Mouse (Mus musculus): ENCODE measurements around the gene Upf3b. TPM values are rescaled to one million over a fixed set of nuclear protein-coding genes. Genes with fewer than 3 reads are reported as not detected.
"Not testable (repeated sequence)": the region's sequence is repeated elsewhere in the genome, so short reads cannot be mapped to it uniquely, and the experiment has no call there.

The Upf3b gene
- 13.9 and 14.1 TPM in 2 replicates for polyA plus RNA-seq (2015; fragmentation: Nextera tagmentation; extraction: Ambion mirVana)

DNA sequence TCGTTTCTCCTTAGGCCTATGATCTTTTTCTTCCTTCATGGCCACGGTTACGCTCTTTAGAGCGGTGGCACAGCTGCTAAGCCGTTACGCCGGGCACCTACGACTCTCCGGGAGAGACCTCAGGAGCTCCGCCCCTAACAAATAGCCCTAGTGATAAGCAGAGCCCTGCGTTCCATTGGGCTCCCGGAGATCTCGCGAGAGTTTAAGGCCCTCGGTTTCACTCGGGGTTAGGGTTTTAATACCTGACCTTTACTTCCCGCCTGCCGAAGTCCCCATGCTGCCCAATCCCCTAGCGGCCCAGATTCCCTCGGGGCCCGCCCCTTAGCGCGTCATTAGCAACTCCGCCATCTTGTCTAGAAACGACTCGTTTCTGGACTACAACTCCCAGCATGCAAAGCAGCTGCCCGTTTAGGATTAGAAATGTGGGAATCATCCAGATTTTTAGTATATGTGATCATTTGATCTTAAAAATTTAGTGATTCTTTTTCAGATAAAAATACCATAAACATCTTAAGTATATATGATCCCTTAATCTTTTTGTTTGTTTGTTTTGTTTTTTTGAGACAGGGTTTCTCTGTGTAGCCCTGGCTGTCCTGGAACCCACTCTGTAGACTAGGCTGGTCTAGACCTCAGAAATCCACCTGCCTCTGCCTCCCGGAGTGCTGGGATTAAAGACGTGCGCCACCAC lies at the start of gene Upf3b:
Gene Upf3b (minus strand): TSS at position 130 of the 688 bp plus-strand sequence.
- peak; percentile 97 for ATAC-seq (replicated peaks; ENCODE audit: insufficient number of reproducible peaks, insufficient read depth, low FRiP score, low read depth)
- Histone ChIP-seq H3K9me3 (replicated peaks) (no peaks in the 10 kb centered on the region), H3K27me3 (no peaks in the 10 kb centered on the region), H3K4me3 (peak within 1 kb of the TSS; percentile 68), H3K9ac (peak within 1 kb of the TSS; percentile 65), H3K4me2 (peak within 1 kb of the TSS; percentile 72), H3K36me3 (no peaks in the 10 kb centered on the region; the same call in 1 of the 2 replicates), H3K27ac (peak within 1 kb of the TSS; percentile 93), H3K4me1 (replicated peaks) (no peaks in the 10 kb centered on the region)
- 8% methylated on average over 30 of the region's 30 CpGs for WGBS

DNA sequence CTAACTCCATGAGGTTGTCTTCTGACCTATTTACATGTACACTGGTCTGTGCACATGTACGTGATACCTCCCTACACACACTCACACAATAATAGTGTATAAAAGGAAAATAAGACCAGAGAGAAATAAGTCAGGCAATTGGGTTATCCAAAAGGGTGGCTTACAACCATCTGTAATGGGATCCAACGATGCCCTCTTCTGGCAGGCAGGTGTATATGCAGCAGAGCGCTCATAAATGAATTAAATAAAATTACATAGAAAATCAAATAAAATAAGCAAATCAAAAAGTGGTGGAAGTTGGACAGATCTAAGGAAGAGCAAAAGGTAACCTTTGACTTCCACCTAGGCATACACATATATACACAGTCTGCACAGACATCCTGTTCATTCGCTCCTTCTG lies 47.7 kb upstream of the Upf3b start:
- H3K36me3 ChIP-seq = no peaks in the 10 kb centered on the region
- H3K4me2 ChIP-seq = no peak overlapping the region
- no peak overlapping the region for H3K9ac ChIP-seq
- H3K4me1 ChIP-seq (replicated peaks) = no peaks in the 10 kb centered on the region
- no peaks in the 10 kb centered on the region for H3K27me3 ChIP-seq
- no peak overlapping the region for H3K4me3 ChIP-seq
- ATAC-seq (replicated peaks; ENCODE audit: insufficient number of reproducible peaks, insufficient read depth, low FRiP score, low read depth) = no peak
- H3K9me3 ChIP-seq (replicated peaks) = no peaks in the 10 kb centered on the region
- H3K27ac ChIP-seq = no peak overlapping the region
- WGBS = 53% methylated on average over 4 of the region's 4 CpGs

DNA sequence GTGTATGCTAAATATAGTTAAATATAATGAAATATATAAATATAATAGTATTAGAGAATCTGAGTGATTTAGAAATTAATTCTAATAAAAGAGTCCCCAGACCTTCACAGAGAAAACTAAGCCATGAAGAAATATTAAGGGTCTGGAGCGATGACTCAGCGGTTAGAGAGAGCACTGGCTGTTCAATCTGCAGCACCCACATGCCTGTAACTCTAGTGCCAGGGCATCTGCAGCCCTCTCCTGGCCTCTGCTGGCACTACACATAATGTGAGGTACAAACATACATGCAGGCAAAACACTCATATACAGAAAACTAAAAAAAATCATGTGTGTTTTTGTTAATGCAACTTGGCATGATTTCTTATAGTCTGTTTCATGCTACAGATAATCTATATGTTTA lies 34.8 kb upstream of the Upf3b start:
- Histone ChIP-seq H3K4me1 (replicated peaks) (no peaks in the 10 kb centered on the region), H3K27ac (no peak overlapping the region), H3K4me2 (no peak overlapping the region), H3K4me3 (no peak overlapping the region), H3K9ac (no peak overlapping the region), H3K9me3 (replicated peaks) (no peaks in the 10 kb centered on the region), H3K27me3 (no peaks in the 10 kb centered on the region), H3K36me3 (peaks cover 11% of the 10 kb centered on the region)
- 98% methylated on average over 2 of the region's 2 CpGs for WGBS
- no peak for ATAC-seq (replicated peaks; ENCODE audit: insufficient number of reproducible peaks, insufficient read depth, low FRiP score, low read depth)

DNA sequence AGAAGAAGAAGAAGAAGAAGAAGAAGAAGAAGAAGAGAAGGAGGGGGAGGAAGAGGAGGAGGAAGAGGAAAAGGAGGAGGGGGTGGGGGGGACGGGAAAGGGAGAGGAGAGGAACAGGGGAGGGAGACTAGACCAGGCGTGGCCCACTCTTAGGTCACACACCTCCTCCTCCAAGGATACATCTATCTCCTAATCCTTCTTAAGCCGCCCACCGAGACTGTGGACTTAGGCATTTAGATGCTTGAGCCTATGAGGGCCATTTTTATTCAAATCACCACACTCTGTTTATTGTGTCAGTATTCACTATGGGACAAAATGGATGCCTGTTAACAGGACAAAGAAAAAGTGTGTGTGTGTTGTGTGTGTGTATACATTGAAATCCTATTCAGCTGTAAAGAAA lies 34.4 kb upstream of the Upf3b start:
- H3K27me3 ChIP-seq; H3K4me2 ChIP-seq; H3K4me3 ChIP-seq; H3K4me1 ChIP-seq (replicated peaks); H3K9ac ChIP-seq; ATAC-seq (replicated peaks; ENCODE audit: insufficient number of reproducible peaks, insufficient read depth, low FRiP score, low read depth); H3K9me3 ChIP-seq (replicated peaks); H3K27ac ChIP-seq: not testable (repeated sequence)
- H3K36me3 ChIP-seq = peaks cover 11% of the 10 kb centered on the region
- 70% methylated on average over 2 of the region's 4 CpGs for WGBS

DNA sequence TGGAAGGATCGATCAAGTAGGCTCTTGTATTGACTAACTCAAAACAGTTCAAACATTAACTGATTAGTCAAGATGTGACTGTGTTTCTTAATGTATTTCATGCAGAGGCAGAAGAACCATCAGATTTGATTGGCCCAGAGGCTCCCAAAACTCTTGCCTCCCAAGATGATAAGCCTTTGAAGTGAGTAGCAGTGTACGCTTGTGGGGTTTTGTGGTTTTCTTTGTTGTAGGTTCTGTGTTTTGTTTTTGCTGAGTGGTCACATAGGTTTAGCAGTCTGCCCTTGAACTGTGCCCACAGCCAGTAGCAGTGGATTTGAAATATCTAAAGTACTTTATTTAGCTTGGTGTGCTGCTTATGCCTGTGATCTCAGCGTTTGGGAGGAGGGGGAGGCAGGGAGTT lies 31.6 kb upstream of the Upf3b start:
- H3K36me3 ChIP-seq = peaks cover 16% of the 10 kb centered on the region
- H3K4me3 ChIP-seq = no peak overlapping the region
- no peaks in the 10 kb centered on the region for H3K4me1 ChIP-seq (replicated peaks)
- no peak overlapping the region for H3K4me2 ChIP-seq
- H3K9me3 ChIP-seq (replicated peaks) = no peaks in the 10 kb centered on the region
- H3K27ac ChIP-seq = no peak overlapping the region
- H3K27me3 ChIP-seq = no peaks in the 10 kb centered on the region
- 76% methylated on average over 3 of the region's 3 CpGs for WGBS
- H3K9ac ChIP-seq = no peak overlapping the region
- ATAC-seq (replicated peaks; ENCODE audit: insufficient number of reproducible peaks, insufficient read depth, low FRiP score, low read depth) = no peak

DNA sequence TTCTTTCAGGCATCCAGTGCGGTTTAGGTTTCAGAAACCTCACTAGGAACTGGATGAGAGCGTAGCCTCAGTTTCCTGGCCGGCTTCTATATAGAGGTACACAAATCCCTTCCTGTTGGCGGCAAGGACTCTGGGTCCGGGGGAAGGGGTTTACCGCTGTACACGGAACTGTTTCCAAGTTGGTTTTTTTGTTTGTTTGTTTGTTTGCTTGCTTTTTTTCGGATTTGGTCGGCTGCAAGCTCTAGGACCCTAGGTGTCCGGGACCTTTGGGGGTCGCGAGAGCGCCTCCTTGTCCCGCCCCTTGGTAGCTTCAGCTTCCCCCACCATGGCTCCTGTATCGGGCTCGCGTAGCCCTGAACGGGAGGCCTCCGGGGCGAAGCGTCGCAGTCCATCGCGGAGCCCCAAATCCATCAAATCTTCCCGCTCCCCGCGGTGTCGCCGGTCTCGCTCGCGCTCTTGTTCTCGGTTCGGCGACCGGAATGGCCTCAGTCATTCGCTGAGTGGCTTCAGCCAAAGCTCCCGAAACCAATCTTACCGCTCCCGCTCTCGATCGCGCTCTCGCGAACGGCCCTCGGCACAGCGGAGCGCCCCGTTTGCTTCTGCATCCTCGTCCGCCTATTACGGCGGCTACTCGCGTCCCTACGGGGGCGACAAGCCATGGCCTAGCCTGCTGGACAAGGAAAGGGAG lies 16.7 kb upstream of the Upf3b start, which contains the start of gene Nkap:
Gene Nkap (plus strand): TSS at position 125 of the 688 bp plus-strand sequence.
- H3K4me2 ChIP-seq = peak within 1 kb of the TSS; percentile 63
- peak within 1 kb of the TSS; percentile 55 for H3K27ac ChIP-seq
- H3K27me3 ChIP-seq = no peaks in the 10 kb centered on the region
- 0 out of 2 replicates have a peak, but pooled peaks have one; percentile 53 for ATAC-seq (replicated peaks; ENCODE audit: insufficient number of reproducible peaks, insufficient read depth, low FRiP score, low read depth)
- H3K9me3 ChIP-seq (replicated peaks) = no peaks in the 10 kb centered on the region
- H3K4me1 ChIP-seq (replicated peaks) = peaks cover 4% of the 10 kb centered on the region; the same call in 1 of the 2 replicates
- peak within 1 kb of the TSS; percentile 70 for H3K4me3 ChIP-seq
- H3K9ac ChIP-seq = peak within 1 kb of the TSS; percentile 75
- 10% methylated on average over 58 of the region's 58 CpGs for WGBS
- no peaks in the 10 kb centered on the region for H3K36me3 ChIP-seq

DNA sequence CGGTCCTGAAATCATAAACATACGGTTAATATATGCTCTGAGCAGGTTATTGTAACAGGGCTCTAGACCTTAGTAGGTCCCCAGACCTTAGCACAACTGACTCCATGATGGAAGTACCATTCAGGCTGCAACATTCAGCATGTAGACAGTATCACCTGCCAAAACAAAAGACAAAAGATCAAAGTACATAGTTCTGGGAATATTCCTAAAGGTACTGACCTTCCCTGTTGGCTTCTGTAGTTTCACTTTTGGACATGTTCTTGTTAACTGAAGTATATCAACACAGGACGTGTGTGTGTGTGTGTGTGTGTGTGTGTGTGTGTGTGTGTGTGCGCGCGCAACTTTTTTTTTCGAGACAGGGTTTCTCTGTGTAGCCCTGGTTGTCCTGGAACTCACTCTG lies 15.4 kb upstream of the Upf3b start:
- ATAC-seq (replicated peaks; ENCODE audit: insufficient number of reproducible peaks, insufficient read depth, low FRiP score, low read depth) = no peak
- Histone ChIP-seq H3K4me3 (no peak overlapping the region), H3K4me1 (replicated peaks) (peaks cover 4% of the 10 kb centered on the region; the same call in 1 of the 2 replicates), H3K9ac (no peak overlapping the region), H3K36me3 (no peaks in the 10 kb centered on the region), H3K27me3 (no peaks in the 10 kb centered on the region), H3K27ac (no peak overlapping the region), H3K4me2 (no peak overlapping the region), H3K9me3 (replicated peaks) (no peaks in the 10 kb centered on the region)
- 88% methylated on average over 7 of the region's 7 CpGs for WGBS

DNA sequence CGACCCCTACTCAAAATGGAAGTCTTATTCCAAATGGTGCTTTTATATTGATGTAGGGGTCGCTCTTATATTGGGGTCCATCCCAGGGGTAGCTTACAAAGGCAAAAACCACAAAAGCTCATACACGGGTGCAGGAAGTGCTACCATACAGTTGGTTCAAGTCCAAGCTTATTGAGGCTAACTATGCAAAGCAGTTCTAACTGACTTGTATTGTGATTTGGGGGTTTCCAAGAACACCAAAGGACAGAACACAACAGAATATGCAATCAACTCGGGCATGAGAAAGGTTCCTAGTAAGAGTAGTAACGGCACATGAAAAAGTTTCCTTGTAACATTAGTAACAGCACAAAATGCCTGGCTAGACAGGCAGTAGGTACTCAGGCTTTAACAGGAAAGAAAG lies 10.1 kb upstream of the Upf3b start:
- Histone ChIP-seq H3K4me1 (replicated peaks) (no peaks in the 10 kb centered on the region), H3K27me3 (0 out of 2 replicates have a peak, but pooled peaks cover 5% of the 10 kb centered on the region), H3K36me3 (no peaks in the 10 kb centered on the region), H3K27ac (no peak overlapping the region), H3K4me3 (no peak overlapping the region), H3K4me2 (no peak overlapping the region), H3K9me3 (replicated peaks) (no peaks in the 10 kb centered on the region), H3K9ac (no peak overlapping the region)
- WGBS = 60% methylated on average over 5 of the region's 5 CpGs
- ATAC-seq (replicated peaks; ENCODE audit: insufficient number of reproducible peaks, insufficient read depth, low FRiP score, low read depth) = no peak

DNA sequence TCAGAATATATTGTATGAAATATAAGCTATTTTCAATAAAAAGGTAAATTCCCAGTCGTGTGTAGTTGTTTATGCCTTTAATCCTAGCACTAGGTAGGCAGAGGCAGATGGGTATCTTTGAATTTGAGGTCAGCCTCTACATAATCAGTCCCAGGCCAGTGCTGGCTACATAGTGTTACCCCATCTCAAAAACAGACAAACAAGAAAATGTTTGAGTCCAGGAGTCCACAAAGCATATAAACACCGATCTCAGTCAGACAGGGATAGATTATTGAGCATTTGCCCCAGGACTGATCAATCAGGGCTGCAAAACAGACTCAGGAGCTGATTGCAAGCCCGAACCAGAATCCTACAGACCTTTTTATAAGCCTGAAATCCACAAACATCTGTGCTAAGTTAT lies 9.5 kb upstream of the Upf3b start:
- Histone ChIP-seq H3K4me1 (replicated peaks) (no peaks in the 10 kb centered on the region), H3K27ac (no peak overlapping the region), H3K9me3 (replicated peaks) (no peaks in the 10 kb centered on the region), H3K27me3 (0 out of 2 replicates have a peak, but pooled peaks cover 5% of the 10 kb centered on the region), H3K4me2 (no peak overlapping the region), H3K36me3 (no peaks in the 10 kb centered on the region), H3K9ac (no peak overlapping the region), H3K4me3 (no peak overlapping the region)
- ATAC-seq (replicated peaks; ENCODE audit: insufficient number of reproducible peaks, insufficient read depth, low FRiP score, low read depth) = no peak
- 46% methylated on average over 3 of the region's 3 CpGs for WGBS

DNA sequence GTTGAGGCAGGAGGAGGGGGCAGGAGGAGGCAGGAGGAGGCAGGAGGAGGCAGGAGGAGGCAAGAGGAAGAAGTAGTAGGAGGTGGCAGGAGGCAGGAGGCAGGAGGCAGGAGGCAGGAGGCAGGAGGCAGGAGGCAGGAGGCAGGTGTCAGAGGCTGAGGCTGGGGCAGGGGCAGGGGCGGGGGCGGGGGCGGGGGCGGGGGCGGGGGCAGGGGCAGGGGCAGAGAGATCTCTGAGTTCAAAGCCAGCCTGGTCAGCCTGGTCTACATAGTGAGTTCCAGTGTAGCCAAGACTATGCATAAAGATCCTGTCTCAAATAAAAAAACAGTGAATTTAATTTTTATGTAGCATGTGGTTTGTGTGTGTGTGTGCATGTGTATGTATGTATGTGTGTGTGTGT lies 7.0 kb upstream of the Upf3b start:
- H3K4me2 ChIP-seq = no peak overlapping the region
- H3K9ac ChIP-seq = no peak overlapping the region
- H3K4me3 ChIP-seq = no peak overlapping the region
- no peak overlapping the region for H3K27ac ChIP-seq
- H3K36me3 ChIP-seq = no peaks in the 10 kb centered on the region
- 0 out of 2 replicates have a peak, but pooled peaks cover 5% of the 10 kb centered on the region for H3K27me3 ChIP-seq
- 0 out of 2 replicates have a peak, but pooled peaks have one; percentile 60 for ATAC-seq (replicated peaks; ENCODE audit: insufficient number of reproducible peaks, insufficient read depth, low FRiP score, low read depth)
- WGBS = no CpG with 5 or more reads among the region's 5 CpGs
- no peaks in the 10 kb centered on the region for H3K9me3 ChIP-seq (replicated peaks)
- H3K4me1 ChIP-seq (replicated peaks) = no peaks in the 10 kb centered on the region

DNA sequence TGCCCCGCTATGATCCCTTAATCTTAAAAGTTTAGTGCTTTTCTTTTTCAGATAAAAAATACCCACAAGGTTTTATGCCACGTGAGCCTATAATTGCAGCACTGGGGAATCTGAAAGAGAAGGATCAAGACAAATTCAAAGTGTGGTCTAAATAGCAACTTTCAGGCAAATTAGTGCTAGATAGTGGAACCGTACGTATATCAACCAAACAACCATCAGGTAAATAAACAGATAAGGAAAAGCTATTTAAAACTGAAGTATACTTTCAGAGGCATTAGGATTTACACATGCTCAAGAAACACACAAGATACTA lies 715 bp upstream of the Upf3b start:
- 74% methylated on average over 4 of the region's 4 CpGs for WGBS
- Histone ChIP-seq H3K27ac (no peak overlapping the region), H3K4me1 (replicated peaks) (no peaks in the 10 kb centered on the region), H3K27me3 (no peaks in the 10 kb centered on the region), H3K9me3 (replicated peaks) (no peaks in the 10 kb centered on the region), H3K9ac (no peak overlapping the region), H3K36me3 (no peaks in the 10 kb centered on the region; the same call in 1 of the 2 replicates), H3K4me2 (peak overlapping the region; percentile 39), H3K4me3 (peak overlapping the region; percentile 68; the same call in 1 of the 2 replicates)
- ATAC-seq (replicated peaks; ENCODE audit: insufficient number of reproducible peaks, insufficient read depth, low FRiP score, low read depth) = no peak
